8 mouse cellular contexts compared by ENCODE assay signal in genomic region chr19:57314346-57315012, GRCm38 (mm10). TPM values are rescaled to one million over a fixed set of nuclear protein-coding genes. Genes with fewer than 3 reads are reported as not detected.
DNase-seq lines count a peak whose midpoint lies in the region; ATAC-seq and TF ChIP-seq lines count a peak whose summit lies in the region.

Gene Ablim1 (minus strand): TSS chr19:57314919.

- peak within 1 kb of the TSS; percentile 75 for H3K9ac ChIP-seq in forebrain, postnatal 0 days
- 0 out of 2 replicates have a peak within 1 kb of the TSS, but pooled peaks have one; percentile 9 for H3K9ac ChIP-seq in liver, embryonic 14.5 days (replicated peaks)

- no peaks in the 10 kb centered on the region for H3K27me3 ChIP-seq in forebrain, postnatal 0 days (ENCODE audit: insufficient read depth, low read length)
- peaks cover 13% of the 10 kb centered on the region for H3K27me3 ChIP-seq in liver, embryonic 14.5 days (ENCODE audit: control insufficient read depth, insufficient read depth, low read length)

- no peaks in the 10 kb centered on the region for H3K9me3 ChIP-seq in forebrain, postnatal 0 days (ENCODE audit: low read length)
- no peaks in the 10 kb centered on the region for H3K9me3 ChIP-seq in liver, embryonic 14.5 days (ENCODE audit: control insufficient read depth, low read length)

- intact Hi-C loops in heart, postnatal 36 days (cut with DNase I), result loop anchor here (2.0 kb wide), 2 partner anchors 48 to 120 kb away; no protein-coding TSS in a partner anchor

- H3K4me3 ChIP-seq in forebrain, postnatal 0 days (ENCODE audit: low read depth, low read length), result peak within 1 kb of the TSS; percentile 62
- H3K4me3 ChIP-seq in liver, embryonic 14.5 days (ENCODE audit: insufficient read depth in 1 of 2, low read depth in 2 of 2, low read length in 2 of 2), result peak within 1 kb of the TSS; percentile 55 to 60

- 2% methylated on average over 50 of the region's 52 CpGs for WGBS in forebrain, postnatal 0 days
- WGBS in liver, embryonic 14.5 days (ENCODE audit: insufficient replicate concordance), result 1% methylated on average over 52 of the region's 52 CpGs

- no peaks in the 10 kb centered on the region; the same call in 1 of the 2 replicates for H3K4me1 ChIP-seq in forebrain, postnatal 0 days (ENCODE audit: insufficient read depth)
- H3K4me1 ChIP-seq in liver, embryonic 14.5 days (replicated peaks; ENCODE audit: control insufficient read depth in 2 of 2, insufficient read depth in 2 of 2, low read length in 1 of 2), result peaks cover 0 to 16% of the 10 kb centered on the region in 2 experiments; a peak in 2 of 4 replicates

- ATAC-seq in cerebellum, adult (ENCODE audit: insufficient number of reproducible peaks, low FRiP score, low TSS enrichment), result peak; percentile 70
- ATAC-seq in forebrain, postnatal 0 days, result peak; percentile 88
- 0 out of 2 replicates have a peak, but pooled peaks have one; percentile 33 for ATAC-seq in liver, embryonic 14.5 days (ENCODE audit: insufficient read depth)

- peak; percentile 77 for DNase-seq in MN1 (ENCODE audit: low spot score)
- peak; percentile 63 for DNase-seq in forebrain, postnatal 0 days
- peak; percentile 66 to 70 for DNase-seq in heart, postnatal 36 days
- DNase-seq in kidney, postnatal 4 days, result peak; percentile 74 to 82
- DNase-seq in liver, embryonic 14.5 days (ENCODE audit: low read depth in 3 of 3, low spot score in 3 of 3), result no peak
- DNase-seq in natural killer cell, adult 2 months (ENCODE audit: low spot score in 2 of 2), result peak; percentile 4 to 11
- DNase-seq in testis, postnatal 14 days (ENCODE audit: low spot score), result peak; percentile 21

- no peaks in the 10 kb centered on the region for H3K36me3 ChIP-seq in forebrain, postnatal 0 days (ENCODE audit: insufficient read depth)
- no peaks in the 10 kb centered on the region for H3K36me3 ChIP-seq in liver, embryonic 14.5 days (replicated peaks; ENCODE audit: control insufficient read depth, insufficient read depth, low read depth)

- H3K27ac ChIP-seq in forebrain, postnatal 0 days (ENCODE audit: low read depth, low read length), result peak within 1 kb of the TSS; percentile 90
- no peak within 1 kb of the TSS for H3K27ac ChIP-seq in liver, embryonic 14.5 days

- H3K4me2 ChIP-seq in forebrain, postnatal 0 days (ENCODE audit: low read depth), result peak within 1 kb of the TSS; percentile 93
- H3K4me2 ChIP-seq in liver, embryonic 14.5 days (ENCODE audit: low read depth), result peak within 1 kb of the TSS; percentile 54

- TF ChIP-seq CTCF in forebrain, postnatal 0 days (IDR thresholded peaks at IDR 0.05; ENCODE audit: low read depth), result peak; percentile 47
- TF ChIP-seq CTCF in liver, embryonic 14.5 days (IDR thresholded peaks at IDR 0.05; ENCODE audit: low read depth), result no peak

- TF ChIP-seq EP300 in liver, embryonic 14.5 days (IDR thresholded peaks at IDR 0.05; ENCODE audit: low read depth), result no peak

RNA-seq across cellular contexts. Expression of gene Ablim1, which starts in this region (rescaled TPM):
- total RNA-seq in forebrain, postnatal 0 days (2014; rRNA removed), result 76.9 and 78.5 TPM in 2 replicates
- 46.2 and 47.8 TPM in 2 replicates for polyA plus RNA-seq in forebrain, postnatal 0 days (2015; fragmentation: Nextera tagmentation; extraction: Ambion mirVana)
- total RNA-seq in heart, postnatal 36 days (2021), result 100 to 1,000 TPM; 423 to 468 TPM
- 2.8 and 3.0 TPM in 2 replicates for polyA plus RNA-seq in liver, embryonic 14.5 days (2012; rRNA removed)
- 4.7 and 6.3 TPM in 2 replicates for polyA plus RNA-seq in liver, embryonic 14.5 days (2014; fragmentation: Nextera tagmentation; extraction: Ambion mirVana)

Comparison
In these comparisons a context has a peak if more than half of its experiments do, and no peak if none do; other contexts are left out.
1. DNase-seq: peak in MN1 (single experiment), forebrain, postnatal 0 days (single experiment), heart, postnatal 36 days (2 of 2), kidney, postnatal 4 days (2 of 2), natural killer cell, adult 2 months (2 of 2) and testis, postnatal 14 days (single experiment); none in liver, embryonic 14.5 days (0 of 3).
2. ATAC-seq: peak in every context shown above with its lines; median percentile 88 in forebrain, postnatal 0 days; 70 in cerebellum, adult; 33 in liver, embryonic 14.5 days.